Mouse (Mus musculus) right cerebral cortex, adult 2 months (tissue): Measurements from ENCODE around the gene Gm10295.

Experiments used
- DNase-seq, 2 experiments: peaks; one replicate each; pipeline ENCODE4 v3.0.0; 2021 to 2022; ENCODE audit warnings: low spot score in 2 of 2

Gm10295 gene

GRCm38 (mm10) chr7:71351364-71351763 is at the start of gene Gm10295:
Gm10295 (minus strand) TSS chr7:71351485.
- DNase-seq, result no peak

GRCm38 (mm10) chr7:71401032-71401431 is 49.7 kb upstream of the Gm10295 start:
- DNase-seq, result no peak

GRCm38 (mm10) chr7:71399891-71400632 is 48.8 kb upstream of the Gm10295 start:
- DNase-seq, result no peak

- DNase-seq, result no peak
Observed at GRCm38 (mm10) chr7:71398959-71399756, 47.9 kb upstream of the Gm10295 start.

GRCm38 (mm10) chr7:71398389-71398788 is 47.1 kb upstream of the Gm10295 start:
- DNase-seq, result no peak

GRCm38 (mm10) chr7:71392795-71393341 is 41.6 kb upstream of the Gm10295 start:
- DNase-seq, result no peak

GRCm38 (mm10) chr7:71391333-71391732 is 40.0 kb upstream of the Gm10295 start:
- no peak for DNase-seq

GRCm38 (mm10) chr7:71390291-71390690 is 39.0 kb upstream of the Gm10295 start:
- no peak for DNase-seq

GRCm38 (mm10) chr7:71386050-71386449 is 34.8 kb upstream of the Gm10295 start:
- DNase-seq, result no peak

GRCm38 (mm10) chr7:71384921-71385320 is 33.6 kb upstream of the Gm10295 start:
- no peak for DNase-seq

- DNase-seq, result peak; percentile 30 to 41
Observed at GRCm38 (mm10) chr7:71383341-71384130, 32.3 kb upstream of the Gm10295 start.

GRCm38 (mm10) chr7:71379826-71380825 is 28.8 kb upstream of the Gm10295 start:
- DNase-seq, result no peak

- DNase-seq, result peak in 1 of 2 experiments; percentile 22
Observed at GRCm38 (mm10) chr7:71378812-71379760, 27.8 kb upstream of the Gm10295 start.

GRCm38 (mm10) chr7:71377983-71378382 is 26.7 kb upstream of the Gm10295 start:
- no peak for DNase-seq

- no peak for DNase-seq
Observed at GRCm38 (mm10) chr7:71374059-71374458, 22.8 kb upstream of the Gm10295 start.

GRCm38 (mm10) chr7:71371916-71372315 is 20.6 kb upstream of the Gm10295 start:
- no peak for DNase-seq

- DNase-seq, result no peak
Observed at GRCm38 (mm10) chr7:71370746-71371145, 19.5 kb upstream of the Gm10295 start.

- no peak for DNase-seq
Observed at GRCm38 (mm10) chr7:71370128-71370527, 18.8 kb upstream of the Gm10295 start.

GRCm38 (mm10) chr7:71368543-71369181 is 17.4 kb upstream of the Gm10295 start:
- no peak for DNase-seq
